Mouse (Mus musculus): ENCODE results near the gene Hectd2.

GRCm38 (mm10) chr19:36652686-36653085 lies 98.2 kb downstream of the Hectd2 start:
- TF ChIP-seq EP300 (IDR thresholded peaks at IDR 0.05; ENCODE audit: low read depth in 1 of 2, low read length in 2 of 2) (no peak), CTCF (IDR thresholded peaks at IDR 0.05 in 2 of 3, conservative IDR thresholded peaks at IDR 0.05 in 1 of 3; ENCODE audit: control insufficient read depth in 1 of 3, insufficient read depth in 1 of 3, low read depth in 2 of 3, low read length in 3 of 3, poor library complexity in 1 of 3, severe bottlenecking in 1 of 3) (no peak), USF2 (IDR thresholded peaks at IDR 0.05; ENCODE audit: borderline replicate concordance in 1 of 2, insufficient read depth in 1 of 2, low read depth in 1 of 2, low read length in 2 of 2) (no peak), GATA1 (IDR thresholded peaks at IDR 0.05; ENCODE audit: low read depth, low read length) (no peak), POLR2AphosphoS2 (IDR thresholded peaks at IDR 0.05; ENCODE audit: low read length) (no peak), POLR2A (IDR thresholded peaks at IDR 0.05; ENCODE audit: control insufficient read depth in 1 of 2, insufficient read depth in 1 of 2, low read depth in 1 of 2, low read length in 2 of 2, poor library complexity in 1 of 2) (no peak)
